Mouse (Mus musculus): ENCODE measurements around the gene Cyp2c50. TPM values are rescaled to one million over a fixed set of nuclear protein-coding genes. Genes with fewer than 3 reads are reported as not detected.
"Not testable (repeated sequence)": the region's sequence is repeated elsewhere in the genome, so short reads cannot be mapped to it uniquely, and the experiment has no call there.

Gene Cyp2c50
- total RNA-seq (2021), result not detected
- long read RNA-seq, experiment 1, result 0 reads
- long read RNA-seq, experiment 2, result 0 reads

DNA sequence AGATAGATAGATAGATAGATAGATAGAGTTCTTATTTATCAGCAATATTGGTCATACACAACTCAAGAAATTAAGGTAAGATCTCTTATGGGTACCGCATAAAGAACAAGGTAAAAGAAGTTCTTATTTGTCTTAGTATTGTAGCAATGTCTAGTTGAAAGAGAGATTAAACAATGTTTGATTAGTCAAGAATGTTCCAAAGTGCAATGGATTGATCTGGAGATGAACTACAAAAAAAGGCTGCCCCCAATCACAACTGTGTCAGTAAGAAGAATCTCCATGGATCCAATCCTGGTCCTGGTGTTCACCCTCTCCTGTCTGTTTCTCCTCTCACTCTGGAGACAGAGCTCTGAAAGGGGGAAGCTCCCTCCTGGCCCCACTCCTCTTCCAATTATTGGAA, at the start of gene Cyp2c50:
Gene Cyp2c50 (plus strand): TSS at position 268 of the 400 bp plus-strand sequence.
- DNase-seq (ENCODE audit: low spot score in 2 of 2), result not testable (repeated sequence)

- no peak for DNase-seq (ENCODE audit: low spot score in 2 of 2)
These were observed 15.8 kb upstream of the Cyp2c50 start, which contains the start of gene Cyp2c54 for GRCm38 (mm10) chr19:40073701-40074100. Gene Cyp2c54, minus strand, starts transcription at chr19:40073827.

DNA sequence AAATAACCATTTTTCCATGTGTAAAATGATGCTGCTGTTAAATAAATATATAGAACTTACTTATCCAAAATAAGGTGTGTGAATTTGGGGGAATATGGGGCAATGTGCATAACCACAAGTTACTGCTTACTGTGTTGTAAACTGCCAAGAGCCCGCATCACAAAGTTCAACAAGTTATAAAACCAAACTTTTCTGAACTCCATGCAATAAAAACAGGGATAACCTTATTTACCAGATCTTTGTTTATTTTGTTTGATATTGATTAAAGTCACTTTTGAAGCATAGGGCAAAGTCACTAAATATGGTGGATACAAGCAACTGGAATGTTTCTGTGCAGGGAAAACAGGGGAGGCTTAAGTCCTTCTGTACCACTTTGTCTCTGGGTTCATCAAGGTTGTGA, 1.1 kb upstream of the Cyp2c50 start:
- DNase-seq (ENCODE audit: low spot score in 2 of 2), result no peak

- DNase-seq (ENCODE audit: low spot score in 2 of 2), result no peak
These were observed 1.6 kb downstream of the Cyp2c50 start for GRCm38 (mm10) chr19:40091111-40091510.

- not testable (repeated sequence) for DNase-seq (ENCODE audit: low spot score in 2 of 2)
These were observed 30.1 kb downstream of the Cyp2c50 start for GRCm38 (mm10) chr19:40119624-40120023.

DNA sequence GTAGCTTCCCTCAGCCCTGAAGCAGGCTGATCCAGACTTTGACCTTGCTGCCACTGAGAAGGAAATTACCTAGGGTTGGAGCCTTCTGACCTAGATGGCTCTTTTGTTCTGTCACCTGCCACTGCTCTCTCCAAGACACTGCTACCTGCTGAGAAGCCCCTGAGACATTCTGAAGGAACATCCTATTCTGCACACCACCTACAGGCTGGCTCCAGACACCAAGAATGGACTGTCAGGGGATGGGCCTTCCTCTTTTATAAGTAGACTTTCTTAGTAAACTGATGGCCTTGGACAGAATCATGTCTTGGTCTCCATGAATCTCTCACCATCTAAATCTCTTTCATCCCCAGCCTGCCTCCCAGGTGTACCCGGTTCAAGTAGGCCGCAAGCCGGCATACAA, 35.7 kb downstream of the Cyp2c50 start:
- DNase-seq (ENCODE audit: low spot score in 2 of 2), result not testable (repeated sequence)

GRCm38 (mm10) chr19:40126996-40127395, 37.5 kb downstream of the Cyp2c50 start:
- DNase-seq (ENCODE audit: low spot score in 2 of 2), result not testable (repeated sequence)

Other genes starting within 250 kb of the Cyp2c50 start
- not detected for gene Cyp2c69, start 202.9 kb upstream of the Cyp2c50 start, total RNA-seq (2021)
- gene Cyp2c37, start 97.3 kb upstream of the Cyp2c50 start, total RNA-seq (2021), result not detected
- gene Cyp2c54, start 15.9 kb upstream of the Cyp2c50 start, total RNA-seq (2021), result not detected
- 1 to 10 TPM; 3.3 to 4.3 TPM for gene Cyp2c70, start 97.6 kb downstream of the Cyp2c50 start, total RNA-seq (2021)
- gene Pdlim1, start 182.2 kb downstream of the Cyp2c50 start, total RNA-seq (2021), result 10 to 100 TPM in 1 of 2 experiments, 1 to 10 TPM in 1; 9.0 to 17.2 TPM

Measured in layer of hippocampus, postnatal 14 days (tissue).